Mouse (Mus musculus): ENCODE data around the gene Hydin.

DNA sequence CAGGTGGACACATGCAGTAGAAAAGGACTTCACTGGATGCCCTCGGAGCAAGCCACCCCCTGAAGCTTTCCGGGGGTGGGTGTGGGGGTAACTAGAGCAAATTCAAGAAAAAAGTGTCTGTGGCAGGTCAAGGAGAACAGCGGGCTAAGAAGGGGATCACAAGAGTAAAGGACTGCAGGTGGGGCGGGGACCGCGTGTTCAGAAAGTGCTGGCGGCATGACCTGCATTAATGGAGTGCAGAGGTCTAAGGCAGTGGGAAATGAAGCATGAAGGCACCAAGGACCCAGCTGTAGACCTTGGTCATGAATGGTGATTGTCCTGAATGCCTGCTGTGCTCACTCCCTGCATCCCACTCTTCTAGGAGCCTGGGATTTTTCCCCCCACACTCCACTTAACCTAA is 151.0 kb downstream of the Hydin start:
- no peak for TF ChIP-seq CTCF (IDR thresholded peaks at IDR 0.05; ENCODE audit: low read depth)
- TF ChIP-seq EP300 (IDR thresholded peaks at IDR 0.05; ENCODE audit: low read depth): no peak

Data from liver, postnatal 0 days (tissue).